Mouse (Mus musculus): Measurements from ENCODE around the gene Vgll4.

- TF ChIP-seq CTCF (IDR thresholded peaks at IDR 0.05; ENCODE audit: borderline replicate concordance, extremely low read depth, insufficient read depth, insufficient read length) (no peak), POLR2A (IDR thresholded peaks at IDR 0.05; ENCODE audit: borderline replicate concordance, extremely low read depth, insufficient read depth, insufficient read length, poor library complexity, severe bottlenecking) (no peak)
Observed at GRCm38 (mm10) chr6:114901921-114902320, 67.9 kb downstream of the Vgll4 start.
